Mouse (Mus musculus) hindbrain, embryonic 15.5 days (tissue): ENCODE measurements around the gene Gk. TPM values are rescaled to one million over a fixed set of nuclear protein-coding genes. Genes with fewer than 3 reads are reported as not detected.

ENCODE experiments used
- ATAC-seq: fragments of 200-750 bp; cut with Nextera tagmentation; 2 replicates; pipeline ENCODE4 v1.8.0; 2017; ENCODE audit warnings: low read depth, moderate number of reproducible peaks, moderate TSS enrichment; ENCODE audit not compliant: low FRiP score
- H3K27ac ChIP-seq: fragments of 300-500 bp; sonication (generic); replicated peaks from 2 replicates; pipeline ENCODE4 v1.5.1; 2015; ENCODE audit warnings: mild to moderate bottlenecking, inconsistent platforms
- H3K27me3 ChIP-seq: fragments of 300-500 bp; sonication (generic); 2 replicates; pipeline ENCODE4 v1.6.1; 2015; ENCODE audit warnings: control low read depth, inconsistent platforms
- H3K36me3 ChIP-seq: fragments of 300-500 bp; sonication (generic); 2 replicates; pipeline ENCODE4 v1.6.1; 2015; ENCODE audit warnings: control low read depth, inconsistent platforms
- H3K4me1 ChIP-seq: fragments of 300-500 bp; sonication (generic); replicated peaks from 2 replicates; pipeline ENCODE4 v1.6.1; 2015; ENCODE audit warnings: control low read depth, inconsistent platforms
- H3K4me2 ChIP-seq: fragments of 300-500 bp; sonication (generic); 2 replicates; pipeline ENCODE4 v1.6.1; 2015; ENCODE audit warnings: moderate library complexity, mild to moderate bottlenecking, inconsistent platforms
- H3K4me3 ChIP-seq: fragments of 300-500 bp; sonication (generic); 2 replicates; pipeline ENCODE4 v1.5.1; 2015; ENCODE audit warnings: mild to moderate bottlenecking, inconsistent platforms
- H3K9ac ChIP-seq: fragments of 300-500 bp; sonication (generic); 2 replicates; pipeline ENCODE4 v1.6.1; 2015; ENCODE audit warnings: inconsistent platforms
- H3K9me3 ChIP-seq: fragments of 300-500 bp; sonication (generic); 2 replicates; pipeline ENCODE4 v1.6.1; 2016; ENCODE audit warnings: control low read depth, inconsistent platforms
- WGBS: fragments of 180-500 bp; shearing (Covaris S2); methylation state at CpG from one replicate; pipeline ENCODE4 v1.1.7; 2015; 5-methylcytosine and 5-hydroxymethylcytosine counted together
- polyA plus RNA-seq: library from polyadenylated mRNA; unstranded; fragments of >200 nt; fragmentation: Nextera tagmentation; extraction: Ambion mirVana; gene quantifications from 2 replicates; pipeline ENCODE4 v1.2.1, GENCODE M21; 2015

Gk gene
- polyA plus RNA-seq, 1 experiment from 2014 or later, result 11.1 TPM

GRCm38 (mm10) chrX:85733228-85733627 lies 43.4 kb downstream of the Gk start:
- Histone ChIP-seq H3K9me3 (no peaks in the 10 kb centered on the region), H3K4me2 (no peak overlapping the region), H3K4me3 (no peak overlapping the region), H3K9ac (no peak overlapping the region), H3K4me1 (no peaks in the 10 kb centered on the region), H3K27me3 (no peaks in the 10 kb centered on the region), H3K27ac (no peak overlapping the region), H3K36me3 (no peaks in the 10 kb centered on the region)
- no peak for ATAC-seq
- 92% methylated on average over 5 of the region's 5 CpGs for WGBS

- Histone ChIP-seq H3K9ac (no peak overlapping the region), H3K4me2 (no peak overlapping the region), H3K36me3 (no peaks in the 10 kb centered on the region), H3K27me3 (no peaks in the 10 kb centered on the region), H3K27ac (no peak overlapping the region), H3K4me1 (no peaks in the 10 kb centered on the region), H3K9me3 (no peaks in the 10 kb centered on the region), H3K4me3 (no peak overlapping the region)
- no peak for ATAC-seq
- WGBS, result 91% methylated on average over 9 of the region's 9 CpGs
Measured at GRCm38 (mm10) chrX:85731133-85731938, 45.3 kb downstream of the Gk start.

GRCm38 (mm10) chrX:85721226-85721625 lies 55.4 kb downstream of the Gk start:
- Histone ChIP-seq H3K4me3 (no peak overlapping the region), H3K9ac (no peak overlapping the region), H3K4me1 (no peaks in the 10 kb centered on the region), H3K4me2 (no peak overlapping the region), H3K9me3 (no peaks in the 10 kb centered on the region), H3K27me3 (no peaks in the 10 kb centered on the region), H3K27ac (no peak overlapping the region), H3K36me3 (no peaks in the 10 kb centered on the region)
- no peak for ATAC-seq

DNA sequence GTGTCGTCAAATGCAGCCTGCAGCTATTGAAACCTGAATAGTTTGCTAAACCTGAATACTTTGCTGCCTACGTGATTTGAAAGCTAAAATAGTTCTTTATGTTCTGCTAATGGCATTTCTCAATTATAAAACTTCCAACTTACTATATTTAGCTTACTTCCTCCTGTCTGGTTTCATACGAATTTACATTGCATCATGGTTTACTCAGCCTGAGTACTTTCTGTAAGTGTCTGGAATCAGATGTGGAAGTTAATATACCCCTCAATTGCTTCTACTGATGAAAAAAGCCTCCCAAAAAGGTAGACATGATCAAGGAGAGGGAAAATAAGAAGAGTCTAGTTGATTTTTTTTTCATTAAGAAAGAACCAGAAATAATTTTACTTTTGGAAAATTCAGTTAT lies 66.2 kb downstream of the Gk start:
- H3K9ac ChIP-seq, result no peak overlapping the region
- no peaks in the 10 kb centered on the region for H3K27me3 ChIP-seq
- no peaks in the 10 kb centered on the region for H3K9me3 ChIP-seq
- no peak overlapping the region for H3K4me2 ChIP-seq
- no peak overlapping the region for H3K4me3 ChIP-seq
- no peaks in the 10 kb centered on the region for H3K36me3 ChIP-seq
- ATAC-seq, result no peak
- WGBS, result 87% methylated on average over 3 of the region's 3 CpGs
- no peaks in the 10 kb centered on the region for H3K4me1 ChIP-seq
- H3K27ac ChIP-seq, result no peak overlapping the region

DNA sequence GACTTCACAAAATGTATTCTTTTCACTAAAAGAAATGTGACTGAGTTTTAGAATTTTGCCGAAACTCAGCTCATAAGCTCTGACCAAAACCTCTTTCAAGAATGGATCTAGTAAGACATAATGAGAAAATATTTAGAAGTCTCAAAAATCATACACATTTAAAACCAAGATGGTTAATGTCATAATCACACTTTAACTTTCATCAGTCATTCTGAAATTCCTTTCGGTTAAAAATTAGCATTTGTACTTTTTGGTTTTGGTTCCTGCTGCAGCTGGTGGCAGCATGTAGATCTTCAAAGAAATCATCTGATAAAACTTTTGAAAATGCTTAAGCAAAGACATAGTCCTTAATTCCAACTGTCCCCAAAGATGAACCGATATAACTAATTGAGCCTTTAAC lies 70.9 kb downstream of the Gk start:
- no peak for ATAC-seq
- 95% methylated on average over 3 of the region's 3 CpGs for WGBS
- Histone ChIP-seq H3K4me2 (no peak overlapping the region), H3K36me3 (no peaks in the 10 kb centered on the region), H3K4me1 (no peaks in the 10 kb centered on the region), H3K27me3 (no peaks in the 10 kb centered on the region), H3K9me3 (no peaks in the 10 kb centered on the region), H3K9ac (no peak overlapping the region), H3K4me3 (no peak overlapping the region), H3K27ac (no peak overlapping the region)

GRCm38 (mm10) chrX:85683723-85684122 lies 92.9 kb downstream of the Gk start:
- 64% methylated on average over 2 of the region's 2 CpGs for WGBS
- H3K9me3 ChIP-seq, result no peaks in the 10 kb centered on the region
- ATAC-seq, result no peak
- no peak overlapping the region for H3K9ac ChIP-seq
- no peaks in the 10 kb centered on the region for H3K27me3 ChIP-seq
- no peaks in the 10 kb centered on the region for H3K36me3 ChIP-seq
- no peaks in the 10 kb centered on the region for H3K4me1 ChIP-seq
- no peak overlapping the region for H3K27ac ChIP-seq
- H3K4me3 ChIP-seq, result no peak overlapping the region
- no peak overlapping the region for H3K4me2 ChIP-seq

- Histone ChIP-seq H3K27me3 (no peaks in the 10 kb centered on the region), H3K9me3 (no peaks in the 10 kb centered on the region), H3K36me3 (no peaks in the 10 kb centered on the region), H3K4me3 (no peak overlapping the region), H3K4me2 (no peak overlapping the region), H3K9ac (no peak overlapping the region), H3K27ac (no peak overlapping the region), H3K4me1 (no peaks in the 10 kb centered on the region)
- ATAC-seq, result no peak
- WGBS, result 68% methylated on average over 1 of the region's 1 CpGs
Measured at GRCm38 (mm10) chrX:85682125-85682524, 94.5 kb downstream of the Gk start.

GRCm38 (mm10) chrX:85676808-85677207 lies 99.8 kb downstream of the Gk start:
- H3K4me1 ChIP-seq, result no peaks in the 10 kb centered on the region
- no peak for ATAC-seq
- H3K36me3 ChIP-seq, result no peaks in the 10 kb centered on the region
- H3K9ac ChIP-seq, result no peak overlapping the region
- no peak overlapping the region for H3K27ac ChIP-seq
- no peak overlapping the region for H3K4me2 ChIP-seq
- H3K27me3 ChIP-seq, result no peaks in the 10 kb centered on the region
- no peak overlapping the region for H3K4me3 ChIP-seq
- 20% methylated on average over 7 of the region's 7 CpGs for WGBS
- no peaks in the 10 kb centered on the region for H3K9me3 ChIP-seq

Other genes with a start within 250 kb of the Gk start
- gene Tab3, start 202.8 kb downstream of the Gk start, polyA plus RNA-seq, result 6.7 and 7.9 TPM in 2 replicates
- 0.22 TPM in 1 of 2 replicates, not detected in the other for gene 5430427O19Rik, start 93.5 kb upstream of the Gk start, polyA plus RNA-seq